Mouse (Mus musculus): ENCODE results near the gene Dnah1. TPM values are rescaled to one million over a fixed set of nuclear protein-coding genes. Genes with fewer than 3 reads are reported as not detected.

Gene Dnah1
- polyA plus RNA-seq, 1 experiment from 2014 or later: 0.15 TPM

GRCm38 (mm10) chr14:31233996-31234591, 89.6 kb downstream of the Dnah1 start:
- H3K36me3 ChIP-seq: no peaks in the 10 kb centered on the region
- H3K27ac ChIP-seq: no peak overlapping the region
- peaks cover 13% of the 10 kb centered on the region for H3K4me1 ChIP-seq (replicated peaks)
- no peak for ATAC-seq (ENCODE audit: low read depth)
- H3K27me3 ChIP-seq: peaks cover 17% of the 10 kb centered on the region
- H3K4me2 ChIP-seq: no peak overlapping the region
- no peak overlapping the region for H3K9ac ChIP-seq
- no peaks in the 10 kb centered on the region for H3K9me3 ChIP-seq (replicated peaks)
- H3K4me3 ChIP-seq (replicated peaks): no peak overlapping the region
- peak; percentile 46 for DNase-seq
- WGBS (ENCODE audit: insufficient replicate concordance): 10% methylated on average over 11 of the region's 11 CpGs

GRCm38 (mm10) chr14:31233070-31233995, 90.4 kb downstream of the Dnah1 start:
- peaks cover 19% of the 10 kb centered on the region for H3K4me1 ChIP-seq (replicated peaks)
- DNase-seq (no peak), ATAC-seq (ENCODE audit: low read depth) (0 out of 2 replicates have a peak, but pooled peaks have one; percentile 29)
- no peak overlapping the region for H3K27ac ChIP-seq
- H3K4me2 ChIP-seq: no peak overlapping the region
- WGBS (ENCODE audit: insufficient replicate concordance): 46% methylated on average over 14 of the region's 14 CpGs
- H3K9me3 ChIP-seq (replicated peaks): no peaks in the 10 kb centered on the region
- no peak overlapping the region for H3K4me3 ChIP-seq (replicated peaks)
- H3K36me3 ChIP-seq: no peaks in the 10 kb centered on the region
- peaks cover 17% of the 10 kb centered on the region for H3K27me3 ChIP-seq
- H3K9ac ChIP-seq: no peak overlapping the region

- H3K4me1 ChIP-seq (replicated peaks): peaks cover 24% of the 10 kb centered on the region
Observed at GRCm38 (mm10) chr14:31232404-31233069, 91.2 kb downstream of the Dnah1 start.

GRCm38 (mm10) chr14:31230442-31230841, 93.3 kb downstream of the Dnah1 start:
- Histone ChIP-seq H3K36me3 (no peaks in the 10 kb centered on the region), H3K9ac (no peak overlapping the region), H3K4me1 (replicated peaks) (peaks cover 24% of the 10 kb centered on the region), H3K9me3 (replicated peaks) (no peaks in the 10 kb centered on the region), H3K27ac (no peak overlapping the region), H3K27me3 (peaks cover 22% of the 10 kb centered on the region), H3K4me3 (replicated peaks) (no peak overlapping the region), H3K4me2 (no peak overlapping the region)
- DNase-seq: no peak
- 52% methylated on average over 8 of the region's 8 CpGs for WGBS (ENCODE audit: insufficient replicate concordance)
- ATAC-seq (ENCODE audit: low read depth): no peak

More at GRCm38 (mm10) chr14:31232404-31233069, 91.2 kb downstream of the Dnah1 start:
- ATAC-seq (ENCODE audit: low read depth) (no peak), DNase-seq (no peak)
- no peak overlapping the region for H3K27ac ChIP-seq
- WGBS (ENCODE audit: insufficient replicate concordance): 61% methylated on average over 13 of the region's 13 CpGs
- H3K4me3 ChIP-seq (replicated peaks): no peak overlapping the region
- no peaks in the 10 kb centered on the region for H3K9me3 ChIP-seq (replicated peaks)
- peaks cover 17% of the 10 kb centered on the region for H3K27me3 ChIP-seq
- H3K36me3 ChIP-seq: no peaks in the 10 kb centered on the region
- H3K4me2 ChIP-seq: no peak overlapping the region
- no peak overlapping the region for H3K9ac ChIP-seq

GRCm38 (mm10) chr14:31228234-31228633, 95.5 kb downstream of the Dnah1 start:
- Histone ChIP-seq H3K4me2 (no peak overlapping the region), H3K4me3 (replicated peaks) (no peak overlapping the region), H3K27ac (0 out of 2 replicates have a peak overlapping the region, but pooled peaks have one; percentile 20), H3K36me3 (no peaks in the 10 kb centered on the region), H3K9ac (no peak overlapping the region), H3K4me1 (replicated peaks) (peaks cover 18% of the 10 kb centered on the region; the same call in 1 of the 2 replicates), H3K9me3 (replicated peaks) (no peaks in the 10 kb centered on the region), H3K27me3 (peaks cover 22% of the 10 kb centered on the region)
- DNase-seq: no peak
- no peak for ATAC-seq (ENCODE audit: low read depth)
- 16% methylated on average over 6 of the region's 6 CpGs for WGBS (ENCODE audit: insufficient replicate concordance)

GRCm38 (mm10) chr14:31226978-31227377, 96.7 kb downstream of the Dnah1 start:
- Histone ChIP-seq H3K36me3 (no peaks in the 10 kb centered on the region), H3K4me1 (replicated peaks) (peaks cover 11% of the 10 kb centered on the region; the same call in 1 of the 2 replicates), H3K4me2 (no peak overlapping the region), H3K9ac (no peak overlapping the region), H3K27ac (no peak overlapping the region), H3K27me3 (peaks cover 10% of the 10 kb centered on the region), H3K4me3 (replicated peaks) (no peak overlapping the region), H3K9me3 (replicated peaks) (no peaks in the 10 kb centered on the region)
- 70% methylated on average over 4 of the region's 4 CpGs for WGBS (ENCODE audit: insufficient replicate concordance)
- ATAC-seq (ENCODE audit: low read depth) (no peak), DNase-seq (no peak)

- Histone ChIP-seq H3K4me1 (replicated peaks) (peaks cover 22% of the 10 kb centered on the region), H3K9me3 (replicated peaks) (no peaks in the 10 kb centered on the region), H3K4me2 (0 out of 2 replicates have a peak within 1 kb of the TSS, but pooled peaks have one; percentile 2), H3K9ac (peak within 1 kb of the TSS; percentile 5; the same call in 1 of the 2 replicates), H3K4me3 (replicated peaks) (no peak within 1 kb of the TSS), H3K36me3 (no peaks in the 10 kb centered on the region), H3K27ac (no peak within 1 kb of the TSS), H3K27me3 (peaks cover 6% of the 10 kb centered on the region; the same call in 1 of the 2 replicates)
- 8% methylated on average over 11 of the region's 11 CpGs for WGBS (ENCODE audit: insufficient replicate concordance)
- ATAC-seq (ENCODE audit: low read depth): peak; percentile 64
- no peak for DNase-seq
Observed at GRCm38 (mm10) chr14:31217666-31218065, 106.0 kb downstream of the Dnah1 start, which contains the start of gene Sema3g. Gene Sema3g, plus strand, starts transcription at chr14:31217860.

GRCm38 (mm10) chr14:31216846-31217245, 106.8 kb downstream of the Dnah1 start, which contains the start of gene Nisch:
Gene Nisch, minus strand, starts transcription at chr14:31216946.
- H3K4me1 ChIP-seq (replicated peaks): peaks cover 28% of the 10 kb centered on the region
- no peak within 1 kb of the TSS for H3K27ac ChIP-seq
- WGBS (ENCODE audit: insufficient replicate concordance): 56% methylated on average over 2 of the region's 2 CpGs
- DNase-seq: no peak
- 0 out of 2 replicates have a peak within 1 kb of the TSS, but pooled peaks have one; percentile 2 for H3K4me2 ChIP-seq
- no peak within 1 kb of the TSS for H3K4me3 ChIP-seq (replicated peaks)
- H3K27me3 ChIP-seq: peaks cover 6% of the 10 kb centered on the region; the same call in 1 of the 2 replicates
- no peaks in the 10 kb centered on the region for H3K9me3 ChIP-seq (replicated peaks)
- H3K9ac ChIP-seq: peak within 1 kb of the TSS; percentile 5; the same call in 1 of the 2 replicates
- ATAC-seq (ENCODE audit: low read depth): no peak
- H3K36me3 ChIP-seq: no peaks in the 10 kb centered on the region

GRCm38 (mm10) chr14:31215157-31216002, 108.3 kb downstream of the Dnah1 start:
- Histone ChIP-seq H3K27ac (no peak overlapping the region), H3K4me2 (no peak overlapping the region), H3K4me1 (replicated peaks) (peaks cover 37% of the 10 kb centered on the region), H3K36me3 (no peaks in the 10 kb centered on the region), H3K27me3 (peaks cover 6% of the 10 kb centered on the region; the same call in 1 of the 2 replicates), H3K4me3 (replicated peaks) (no peak overlapping the region), H3K9ac (no peak overlapping the region), H3K9me3 (replicated peaks) (no peaks in the 10 kb centered on the region)
- 26% methylated on average over 15 of the region's 15 CpGs for whole genome bisulfite sequencing (ENCODE audit: insufficient replicate concordance)
- DNase-seq (peak; percentile 44), ATAC-seq (ENCODE audit: low read depth) (0 out of 2 replicates have a peak, but pooled peaks have one; percentile 14)

GRCm38 (mm10) chr14:31214684-31215083, 109.0 kb downstream of the Dnah1 start:
- Histone ChIP-seq H3K4me1 (replicated peaks) (peaks cover 38% of the 10 kb centered on the region), H3K9ac (no peak overlapping the region), H3K9me3 (replicated peaks) (no peaks in the 10 kb centered on the region), H3K4me2 (no peak overlapping the region), H3K36me3 (no peaks in the 10 kb centered on the region), H3K27ac (no peak overlapping the region), H3K27me3 (0 out of 2 replicates have a peak, but pooled peaks cover 6% of the 10 kb centered on the region), H3K4me3 (replicated peaks) (no peak overlapping the region)
- WGBS (ENCODE audit: insufficient replicate concordance): 42% methylated on average over 3 of the region's 3 CpGs
- no peak for DNase-seq
- ATAC-seq (ENCODE audit: low read depth): peak; percentile 15; the same call in 1 of the 2 replicates

Measured in liver, embryonic 13.5 days (tissue).